Mouse (Mus musculus): ENCODE measurements at regions not wholly inside any gene's neighbourhood (a gene's known extent, or its start where the extent isn't known, plus 50 kb on each side); places are given as distances from the start of the nearest gene placed in this dataset.

- H3K27ac ChIP-seq (replicated peaks): no peak overlapping the region
- 51% methylated on average over 13 of the region's 13 CpGs for WGBS
- no peak overlapping the region for H3K9ac ChIP-seq
- no peak overlapping the region for H3K4me3 ChIP-seq
- H3K4me2 ChIP-seq: no peak overlapping the region
- H3K4me1 ChIP-seq: peaks cover 31% of the 10 kb centered on the region
- H3K9me3 ChIP-seq: no peaks in the 10 kb centered on the region
- no peaks in the 10 kb centered on the region for H3K36me3 ChIP-seq
- peaks cover 10% of the 10 kb centered on the region; the same call in 1 of the 2 replicates for H3K27me3 ChIP-seq (replicated peaks)
- ATAC-seq (ENCODE audit: extremely low read depth, insufficient number of reproducible peaks, low FRiP score, low TSS enrichment): no peak
Observed at GRCm38 (mm10) chr5:53381492-53382199, 84.3 kb upstream of the Rbpj start.

GRCm38 (mm10) chr5:53384026-53384425, 81.9 kb upstream of the Rbpj start:
- no peaks in the 10 kb centered on the region for H3K36me3 ChIP-seq
- no peak overlapping the region for H3K27ac ChIP-seq (replicated peaks)
- no peak overlapping the region for H3K4me3 ChIP-seq
- 79% methylated on average over 7 of the region's 7 CpGs for WGBS
- H3K4me2 ChIP-seq: no peak overlapping the region
- H3K9ac ChIP-seq: no peak overlapping the region
- no peak for ATAC-seq (ENCODE audit: extremely low read depth, insufficient number of reproducible peaks, low FRiP score, low TSS enrichment)
- no peaks in the 10 kb centered on the region for H3K9me3 ChIP-seq
- peaks cover 4% of the 10 kb centered on the region; the same call in 1 of the 2 replicates for H3K27me3 ChIP-seq (replicated peaks)
- peaks cover 25% of the 10 kb centered on the region for H3K4me1 ChIP-seq

GRCm38 (mm10) chr5:53385513-53386148, 80.3 kb upstream of the Rbpj start:
- Histone ChIP-seq H3K4me2 (no peak overlapping the region), H3K9me3 (no peaks in the 10 kb centered on the region), H3K27me3 (replicated peaks) (peaks cover 8% of the 10 kb centered on the region; the same call in 1 of the 2 replicates), H3K9ac (no peak overlapping the region), H3K27ac (replicated peaks) (no peak overlapping the region), H3K4me3 (no peak overlapping the region), H3K4me1 (peaks cover 12% of the 10 kb centered on the region), H3K36me3 (no peaks in the 10 kb centered on the region)
- ATAC-seq (ENCODE audit: extremely low read depth, insufficient number of reproducible peaks, low FRiP score, low TSS enrichment): no peak
- 68% methylated on average over 3 of the region's 3 CpGs for WGBS

GRCm38 (mm10) chr5:53393571-53393970, 72.4 kb upstream of the Rbpj start:
- ATAC-seq (ENCODE audit: extremely low read depth, insufficient number of reproducible peaks, low FRiP score, low TSS enrichment): no peak
- H3K36me3 ChIP-seq: no peaks in the 10 kb centered on the region
- H3K9me3 ChIP-seq: no peaks in the 10 kb centered on the region
- 0 out of 2 replicates have a peak, but pooled peaks cover 4% of the 10 kb centered on the region for H3K27me3 ChIP-seq (replicated peaks)
- no peak overlapping the region for H3K4me2 ChIP-seq
- no peak overlapping the region for H3K27ac ChIP-seq (replicated peaks)
- H3K4me3 ChIP-seq: no peak overlapping the region
- 76% methylated on average over 2 of the region's 2 CpGs for WGBS
- H3K9ac ChIP-seq: no peak overlapping the region
- no peaks in the 10 kb centered on the region for H3K4me1 ChIP-seq

- no peak for ATAC-seq (ENCODE audit: extremely low read depth, insufficient number of reproducible peaks, low FRiP score, low TSS enrichment)
- Histone ChIP-seq H3K27ac (replicated peaks) (no peak overlapping the region), H3K4me3 (no peak overlapping the region), H3K9me3 (no peaks in the 10 kb centered on the region), H3K9ac (no peak overlapping the region), H3K4me1 (no peaks in the 10 kb centered on the region), H3K4me2 (no peak overlapping the region), H3K27me3 (replicated peaks) (0 out of 2 replicates have a peak, but pooled peaks cover 4% of the 10 kb centered on the region), H3K36me3 (no peaks in the 10 kb centered on the region)
- 82% methylated on average over 3 of the region's 3 CpGs for WGBS
Observed at GRCm38 (mm10) chr5:53394560-53394959, 71.4 kb upstream of the Rbpj start.

- WGBS: 78% methylated on average over 8 of the region's 8 CpGs
- no peak for ATAC-seq (ENCODE audit: extremely low read depth, insufficient number of reproducible peaks, low FRiP score, low TSS enrichment)
- H3K4me1 ChIP-seq: no peaks in the 10 kb centered on the region
- no peak overlapping the region for H3K27ac ChIP-seq (replicated peaks)
- H3K27me3 ChIP-seq (replicated peaks): no peaks in the 10 kb centered on the region
- H3K9ac ChIP-seq: no peak overlapping the region
- H3K4me2 ChIP-seq: no peak overlapping the region
- no peaks in the 10 kb centered on the region for H3K9me3 ChIP-seq
- no peak overlapping the region for H3K4me3 ChIP-seq
- H3K36me3 ChIP-seq: no peaks in the 10 kb centered on the region
Observed at GRCm38 (mm10) chr5:53398428-53399058, 67.4 kb upstream of the Rbpj start.

GRCm38 (mm10) chr5:53401093-53401492, 64.9 kb upstream of the Rbpj start:
- H3K4me3 ChIP-seq: no peak overlapping the region
- H3K9ac ChIP-seq: no peak overlapping the region
- no peak overlapping the region for H3K4me2 ChIP-seq
- no peaks in the 10 kb centered on the region for H3K4me1 ChIP-seq
- ATAC-seq (ENCODE audit: extremely low read depth, insufficient number of reproducible peaks, low FRiP score, low TSS enrichment): no peak
- no peaks in the 10 kb centered on the region for H3K27me3 ChIP-seq (replicated peaks)
- H3K36me3 ChIP-seq: no peaks in the 10 kb centered on the region
- no peak overlapping the region for H3K27ac ChIP-seq (replicated peaks)
- 75% methylated on average over 4 of the region's 4 CpGs for WGBS
- no peaks in the 10 kb centered on the region for H3K9me3 ChIP-seq

- 80% methylated on average over 4 of the region's 4 CpGs for WGBS
- H3K36me3 ChIP-seq: no peaks in the 10 kb centered on the region
- no peaks in the 10 kb centered on the region for H3K4me1 ChIP-seq
- H3K9ac ChIP-seq: no peak overlapping the region
- no peak overlapping the region for H3K4me3 ChIP-seq
- ATAC-seq (ENCODE audit: extremely low read depth, insufficient number of reproducible peaks, low FRiP score, low TSS enrichment): no peak
- H3K27ac ChIP-seq (replicated peaks): no peak overlapping the region
- H3K9me3 ChIP-seq: no peaks in the 10 kb centered on the region
- no peaks in the 10 kb centered on the region for H3K27me3 ChIP-seq (replicated peaks)
- H3K4me2 ChIP-seq: no peak overlapping the region
Observed at GRCm38 (mm10) chr5:53402022-53402421, 63.9 kb upstream of the Rbpj start.

GRCm38 (mm10) chr5:53402619-53403151, 63.3 kb upstream of the Rbpj start:
- no peak for ATAC-seq (ENCODE audit: extremely low read depth, insufficient number of reproducible peaks, low FRiP score, low TSS enrichment)
- no peaks in the 10 kb centered on the region for H3K36me3 ChIP-seq
- no peaks in the 10 kb centered on the region for H3K4me1 ChIP-seq
- H3K4me3 ChIP-seq: no peak overlapping the region
- no peaks in the 10 kb centered on the region for H3K27me3 ChIP-seq (replicated peaks)
- no peak overlapping the region for H3K4me2 ChIP-seq
- no peak overlapping the region for H3K27ac ChIP-seq (replicated peaks)
- 55% methylated on average over 9 of the region's 9 CpGs for WGBS
- H3K9ac ChIP-seq: no peak overlapping the region
- no peaks in the 10 kb centered on the region for H3K9me3 ChIP-seq

GRCm38 (mm10) chr5:53405929-53406328, 60.0 kb upstream of the Rbpj start:
- Histone ChIP-seq H3K4me1 (no peaks in the 10 kb centered on the region), H3K4me3 (no peak overlapping the region), H3K4me2 (no peak overlapping the region), H3K9me3 (no peaks in the 10 kb centered on the region), H3K36me3 (no peaks in the 10 kb centered on the region), H3K9ac (no peak overlapping the region), H3K27ac (replicated peaks) (no peak overlapping the region), H3K27me3 (replicated peaks) (no peaks in the 10 kb centered on the region)
- no peak for ATAC-seq (ENCODE audit: extremely low read depth, insufficient number of reproducible peaks, low FRiP score, low TSS enrichment)
- 86% methylated on average over 5 of the region's 5 CpGs for WGBS

- H3K27me3 ChIP-seq (replicated peaks): 0 out of 2 replicates have a peak, but pooled peaks cover 5% of the 10 kb centered on the region
- no peak overlapping the region for H3K4me2 ChIP-seq
- no peak overlapping the region for H3K9ac ChIP-seq
- no peak for ATAC-seq (ENCODE audit: extremely low read depth, insufficient number of reproducible peaks, low FRiP score, low TSS enrichment)
- no peaks in the 10 kb centered on the region for H3K9me3 ChIP-seq
- H3K4me1 ChIP-seq: 0 out of 2 replicates have a peak, but pooled peaks cover 6% of the 10 kb centered on the region
- H3K27ac ChIP-seq (replicated peaks): no peak overlapping the region
- 79% methylated on average over 2 of the region's 2 CpGs for WGBS
- no peak overlapping the region for H3K4me3 ChIP-seq
- no peaks in the 10 kb centered on the region for H3K36me3 ChIP-seq
Observed at GRCm38 (mm10) chr5:53407646-53408045, 58.3 kb upstream of the Rbpj start.

All from heart, embryonic 13.5 days (tissue).